Comparison of ENCODE assay signal across 10 mouse cellular contexts in the genomic region with DNA sequence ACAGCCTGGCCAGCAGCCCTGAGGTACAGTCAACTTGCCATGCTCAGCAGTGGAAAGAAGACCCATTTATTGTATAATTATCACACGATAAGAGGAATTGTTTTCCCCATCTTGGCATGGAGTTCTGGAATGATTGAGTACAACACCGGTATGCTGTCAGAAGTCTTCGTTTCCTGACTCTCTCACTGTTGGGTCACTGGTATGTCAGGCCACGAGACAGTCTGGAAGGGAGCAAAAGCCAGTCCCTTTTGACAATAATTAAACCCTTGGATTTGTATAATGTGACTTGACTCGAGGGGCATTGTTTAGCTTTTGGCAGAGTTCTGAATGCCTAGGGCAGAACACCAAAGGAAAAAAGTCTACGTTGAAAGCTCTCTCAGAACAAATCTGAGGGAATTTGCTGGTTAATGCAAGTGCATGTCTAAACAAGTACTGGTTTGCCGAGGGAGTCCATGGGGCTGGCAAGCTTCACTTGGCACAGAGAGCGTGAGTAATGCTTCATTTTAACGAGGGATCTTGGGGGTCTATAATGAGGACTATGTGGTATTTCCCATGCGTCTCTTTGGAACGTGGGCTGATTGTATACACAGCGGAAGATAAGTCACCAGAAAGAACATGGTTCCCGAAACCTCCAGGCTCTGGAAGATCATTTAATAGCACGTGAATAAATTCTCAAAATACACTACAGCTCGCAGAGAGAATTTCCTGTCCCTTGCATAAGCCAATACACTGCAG.
DNase-seq lines count a peak whose midpoint lies in the region; ATAC-seq lines count a peak whose summit lies in the region.
"Had no signal": no experiment of that assay in that cellular context is flagged by ENCODE, and none has a peak within 500 bp of the region (broad histone marks: within the 10 kb centered on the region; RNA-seq: fewer than 3 reads in every experiment).

No protein-coding gene starts in this region.

- H3K9me3 ChIP-seq in heart, embryonic 13.5 days, result no peaks in the 10 kb centered on the region
- no peaks in the 10 kb centered on the region for H3K9me3 ChIP-seq in heart, embryonic 11.5 days (replicated peaks; ENCODE audit: control insufficient read depth, low read length)
- no peaks in the 10 kb centered on the region for H3K9me3 ChIP-seq in neural tube, embryonic 14.5 days (ENCODE audit: control insufficient read depth, low read length)
- no peaks in the 10 kb centered on the region for H3K9me3 ChIP-seq in kidney, embryonic 16.5 days (ENCODE audit: low read length)
- H3K9me3 ChIP-seq: liver, embryonic 13.5 days had no signal

- H3K4me3 ChIP-seq in heart, embryonic 13.5 days, result no peak overlapping the region
- H3K4me3 ChIP-seq in heart, embryonic 11.5 days (ENCODE audit: low read depth, low read length), result no peak overlapping the region
- no peak overlapping the region for H3K4me3 ChIP-seq in neural tube, embryonic 14.5 days (ENCODE audit: low read depth, low read length)
- no peak overlapping the region for H3K4me3 ChIP-seq in kidney, embryonic 16.5 days (ENCODE audit: low read length)
- H3K4me3 ChIP-seq: liver, embryonic 13.5 days had no signal

- no peak overlapping the region for H3K4me2 ChIP-seq in heart, embryonic 13.5 days
- H3K4me2 ChIP-seq in heart, embryonic 11.5 days, result no peak overlapping the region
- H3K4me2 ChIP-seq in neural tube, embryonic 14.5 days (ENCODE audit: low read depth, low read length), result no peak overlapping the region
- H3K4me2 ChIP-seq in kidney, embryonic 16.5 days (replicated peaks; ENCODE audit: low read depth, low read length), result no peak overlapping the region
- H3K4me2 ChIP-seq: liver, embryonic 13.5 days had no signal

- 66% methylated on average over 15 of the region's 15 CpGs for WGBS in heart, embryonic 13.5 days
- 74% methylated on average over 15 of the region's 15 CpGs for WGBS in heart, embryonic 11.5 days (ENCODE audit: insufficient replicate concordance)
- 53% methylated on average over 15 of the region's 15 CpGs for WGBS in neural tube, embryonic 14.5 days
- WGBS in kidney, embryonic 16.5 days, result 45% methylated on average over 15 of the region's 15 CpGs

- H3K27ac ChIP-seq in heart, embryonic 13.5 days (replicated peaks), result peak overlapping the region; percentile 44
- H3K27ac ChIP-seq in heart, embryonic 11.5 days (ENCODE audit: low read depth, low read length), result no peak overlapping the region
- no peak overlapping the region for H3K27ac ChIP-seq in neural tube, embryonic 14.5 days (ENCODE audit: low read depth, low read length)
- H3K27ac ChIP-seq in kidney, embryonic 16.5 days (ENCODE audit: low read length), result peak overlapping the region; percentile 54; the same call in 1 of the 2 replicates
- H3K27ac ChIP-seq: liver, embryonic 13.5 days had no signal

- peaks cover 20% of the 10 kb centered on the region for H3K4me1 ChIP-seq in heart, embryonic 13.5 days
- peaks cover 4% of the 10 kb centered on the region; the same call in 1 of the 2 replicates for H3K4me1 ChIP-seq in heart, embryonic 11.5 days (ENCODE audit: control insufficient read depth, insufficient read depth, low read length)
- H3K4me1 ChIP-seq in neural tube, embryonic 14.5 days (ENCODE audit: control insufficient read depth, insufficient read depth, low read length), result no peaks in the 10 kb centered on the region
- peaks cover 12% of the 10 kb centered on the region; the same call in 1 of the 2 replicates for H3K4me1 ChIP-seq in kidney, embryonic 16.5 days (ENCODE audit: insufficient read depth, low read length)

- no peak for ATAC-seq in heart, embryonic 13.5 days (ENCODE audit: extremely low read depth, insufficient number of reproducible peaks, low FRiP score, low TSS enrichment)
- ATAC-seq in heart, embryonic 11.5 days (replicated peaks; ENCODE audit: insufficient number of reproducible peaks, low FRiP score, low TSS enrichment), result no peak
- peak; percentile 60; the same call in 1 of the 2 replicates for ATAC-seq in neural tube, embryonic 14.5 days (ENCODE audit: low read depth)
- ATAC-seq in kidney, embryonic 16.5 days (ENCODE audit: low FRiP score, low TSS enrichment), result peak; percentile 54; the same call in 1 of the 2 replicates

- no peaks in the 10 kb centered on the region for H3K27me3 ChIP-seq in heart, embryonic 13.5 days (replicated peaks)
- no peaks in the 10 kb centered on the region for H3K27me3 ChIP-seq in heart, embryonic 11.5 days (ENCODE audit: control insufficient read depth, insufficient read depth, low read length)
- H3K27me3 ChIP-seq in neural tube, embryonic 14.5 days (ENCODE audit: control insufficient read depth, insufficient read depth, low read length), result no peaks in the 10 kb centered on the region
- no peaks in the 10 kb centered on the region for H3K27me3 ChIP-seq in kidney, embryonic 16.5 days (ENCODE audit: insufficient read depth, low read length)
- H3K27me3 ChIP-seq: CH12.LX; liver, embryonic 13.5 days had no signal

- H3K36me3 ChIP-seq in heart, embryonic 13.5 days, result no peaks in the 10 kb centered on the region
- no peaks in the 10 kb centered on the region for H3K36me3 ChIP-seq in heart, embryonic 11.5 days (ENCODE audit: control insufficient read depth, insufficient read depth, low read length)
- no peaks in the 10 kb centered on the region for H3K36me3 ChIP-seq in neural tube, embryonic 14.5 days (ENCODE audit: control insufficient read depth, insufficient read depth, low read length)
- H3K36me3 ChIP-seq in kidney, embryonic 16.5 days (ENCODE audit: insufficient read depth, low read length), result no peaks in the 10 kb centered on the region
- H3K36me3 ChIP-seq: liver, embryonic 13.5 days had no signal

- no peak overlapping the region for H3K9ac ChIP-seq in heart, embryonic 13.5 days
- H3K9ac ChIP-seq in heart, embryonic 11.5 days (ENCODE audit: low read depth, low read length), result no peak overlapping the region
- H3K9ac ChIP-seq in neural tube, embryonic 14.5 days (replicated peaks; ENCODE audit: low read depth, low read length), result no peak overlapping the region
- H3K9ac ChIP-seq in kidney, embryonic 16.5 days (replicated peaks; ENCODE audit: low read length), result no peak overlapping the region
- H3K9ac ChIP-seq: liver, embryonic 13.5 days had no signal

- DNase-seq in neural tube, embryonic 10.5 days (ENCODE audit: extremely low spot score, low spot score), result no peak
- DNase-seq in yolk sac, embryonic 10.5 days (ENCODE audit: low spot score), result peak; percentile 41
- no peak for DNase-seq in frontal cortex, postnatal 14 days (ENCODE audit: low spot score in 2 of 2)
- no peak for DNase-seq in T-cell, adult 2 months (ENCODE audit: low spot score)
- DNase-seq: liver, embryonic 13.5 days had no signal

Comparison
In these comparisons a context has a peak if more than half of its experiments do, and no peak if none do; other contexts are left out.
1. H3K27ac ChIP-seq: peak in heart, embryonic 13.5 days (single experiment) and kidney, embryonic 16.5 days (single experiment); none in heart, embryonic 11.5 days (single experiment) and neural tube, embryonic 14.5 days (single experiment).
2. ATAC-seq: peak in neural tube, embryonic 14.5 days (single experiment) and kidney, embryonic 16.5 days (single experiment); none in heart, embryonic 13.5 days (single experiment) and heart, embryonic 11.5 days (single experiment).